Mouse (Mus musculus): ENCODE measurements around the gene Nfix.

GRCm38 (mm10) chr8:84768343-84769095 is 31.6 kb downstream of the Nfix start:
- TF ChIP-seq POLR2A (IDR thresholded peaks at IDR 0.05; ENCODE audit: insufficient read depth, low read depth, low read length) (no peak), EP300 (IDR thresholded peaks at IDR 0.05; ENCODE audit: insufficient read depth, low read depth, low read length) (no peak)

Measured in heart, adult 2 months (tissue).